Mouse (Mus musculus): ENCODE results near the gene Tpcn2. TPM values are rescaled to one million over a fixed set of nuclear protein-coding genes. Genes with fewer than 3 reads are reported as not detected.

The Tpcn2 gene
- polyA plus RNA-seq, 1 experiment, result 12.6 TPM

Other genes with a start within 250 kb of the Tpcn2 start
- 4.8 and 4.9 TPM in 2 replicates for gene 1810010D01Rik, start 75.9 kb downstream of the Tpcn2 start, polyA plus RNA-seq (2012; rRNA removed)
- 19.5 and 22.3 TPM in 2 replicates for gene Mrgprf, start 16.8 kb upstream of the Tpcn2 start, polyA plus RNA-seq (2012; rRNA removed)
- gene Mrgprd, start 30.8 kb upstream of the Tpcn2 start, polyA plus RNA-seq (2012; rRNA removed), result not detected in 2 replicates